In the genomic region with DNA sequence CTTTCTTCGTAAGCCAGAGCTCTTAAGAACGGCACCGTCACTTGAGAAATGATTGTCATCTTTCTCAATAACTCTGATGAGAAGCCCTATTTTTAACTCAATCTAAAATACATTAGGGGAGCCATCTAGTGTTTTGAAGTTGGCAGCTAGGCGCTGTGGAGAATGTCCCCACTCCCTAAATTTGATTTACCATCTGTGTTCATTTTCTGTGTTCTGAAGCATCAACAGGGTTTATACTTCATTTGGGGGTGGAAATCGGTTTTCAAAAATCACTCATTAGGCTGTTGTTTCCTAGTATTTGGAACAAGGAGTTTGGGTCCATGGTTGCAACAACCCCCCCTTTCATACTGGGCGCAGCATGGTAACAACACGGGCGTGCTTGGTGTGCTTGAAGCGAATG, we compare ENCODE assay signal across 21 mouse cellular contexts.
"Had no signal": no experiment of that assay in that cellular context is flagged by ENCODE, and none has a peak within 500 bp of the region (broad histone marks: within the 10 kb centered on the region; RNA-seq: fewer than 3 reads in every experiment).

No protein-coding gene starts in this region.

- H3K36me3 ChIP-seq: limb, embryonic 12.5 days; limb, embryonic 15.5 days; midbrain, embryonic 12.5 days; midbrain, embryonic 15.5 days; neural tube, embryonic 13.5 days; stomach, embryonic 15.5 days had no signal

- H3K4me2 ChIP-seq: limb, embryonic 12.5 days; limb, embryonic 15.5 days; liver, embryonic 11.5 days; lung, embryonic 14.5 days; midbrain, embryonic 12.5 days; midbrain, embryonic 15.5 days; neural tube, embryonic 13.5 days; stomach, embryonic 15.5 days had no signal

- ATAC-seq: intestine, postnatal 0 days; liver, postnatal 0 days; midbrain, embryonic 15.5 days had no signal

- H3K9ac ChIP-seq: limb, embryonic 12.5 days; limb, embryonic 15.5 days; liver, embryonic 14.5 days; liver, postnatal 0 days; lung, embryonic 14.5 days; midbrain, embryonic 12.5 days; midbrain, embryonic 15.5 days; neural tube, embryonic 13.5 days; stomach, embryonic 15.5 days had no signal

- H3K4me3 ChIP-seq: limb, embryonic 12.5 days; limb, embryonic 15.5 days; midbrain, embryonic 12.5 days; midbrain, embryonic 15.5 days; myocyte; neural tube, embryonic 13.5 days; stomach, embryonic 15.5 days had no signal

- DNase-seq: kidney, adult 2 months; kidney, postnatal 25 days; left cerebral cortex, postnatal 4 days; liver, postnatal 0 days; lung, embryonic 14.5 days; lung, postnatal 10 days; lung, postnatal 4 days; spleen, adult 18-20 months; thymus, adult 18-20 months; thymus, postnatal 36 days had no signal

- H3K27me3 ChIP-seq: limb, embryonic 12.5 days; limb, embryonic 15.5 days; midbrain, embryonic 12.5 days; midbrain, embryonic 15.5 days; neural tube, embryonic 13.5 days; stomach, embryonic 15.5 days had no signal

- H3K9me3 ChIP-seq: limb, embryonic 12.5 days; limb, embryonic 15.5 days; midbrain, embryonic 12.5 days; midbrain, embryonic 15.5 days; neural tube, embryonic 13.5 days; stomach, embryonic 15.5 days had no signal

- H3K27ac ChIP-seq: kidney, postnatal 0 days; limb, embryonic 12.5 days; limb, embryonic 15.5 days; liver, embryonic 14.5 days; midbrain, embryonic 12.5 days; midbrain, embryonic 15.5 days; neural tube, embryonic 13.5 days; stomach, embryonic 15.5 days had no signal

- H3K4me1 ChIP-seq: limb, embryonic 12.5 days; limb, embryonic 15.5 days; midbrain, embryonic 12.5 days; midbrain, embryonic 15.5 days; neural tube, embryonic 13.5 days; stomach, embryonic 15.5 days had no signal
